Mouse (Mus musculus): ENCODE measurements around the gene Cpz.

DNA sequence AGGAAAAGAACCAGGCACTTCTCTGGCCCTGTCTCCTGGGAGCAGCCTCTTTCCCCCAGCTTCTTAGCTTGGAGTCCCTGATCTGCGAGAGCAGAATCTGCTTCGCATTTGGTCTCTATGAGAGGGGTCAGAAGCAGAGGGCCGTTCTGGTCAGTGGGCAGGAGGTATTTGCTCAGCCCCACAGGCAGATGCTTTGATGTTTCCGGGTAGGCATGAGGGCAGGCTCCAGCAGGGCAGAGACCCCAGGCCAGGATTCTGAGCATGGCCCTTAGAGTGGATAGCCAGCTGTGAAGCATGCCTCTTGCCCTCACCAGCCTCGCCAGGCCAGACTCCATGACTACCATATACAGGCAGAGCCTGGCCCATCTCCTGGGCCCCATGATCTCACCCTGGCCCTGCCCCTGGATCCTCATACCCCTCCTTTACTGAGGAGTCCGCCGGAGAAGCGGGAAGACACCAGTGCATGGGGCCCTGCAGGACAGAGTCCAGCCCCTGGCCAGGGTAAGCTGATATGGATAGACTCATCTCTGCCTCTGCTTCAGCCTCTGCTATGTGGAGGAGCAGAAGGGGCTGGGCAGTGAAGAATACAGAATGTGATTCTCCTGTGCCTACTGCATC, 30.6 kb downstream of the Cpz start:
- TF ChIP-seq CTCF (IDR thresholded peaks at IDR 0.05; ENCODE audit: borderline replicate concordance, control insufficient read depth, extremely low read depth, insufficient read depth, low read length, poor library complexity) (no peak), POLR2A (IDR thresholded peaks at IDR 0.05; ENCODE audit: control insufficient read depth, extremely low read depth, insufficient read depth, low read length, poor library complexity) (no peak)
